Mouse (Mus musculus) liver, embryonic 15.5 days (tissue): Measurements from ENCODE around the gene Bpi. TPM values are rescaled to one million over a fixed set of nuclear protein-coding genes. Genes with fewer than 3 reads are reported as not detected.

Experiments
- ATAC-seq: fragments of 200-750 bp; cut with Nextera tagmentation; 2 replicates; pipeline ENCODE4 v1.8.0; 2017; ENCODE audit warnings: moderate number of reproducible peaks, mild to moderate bottlenecking, moderate library complexity; ENCODE audit not compliant: insufficient read depth
- H3K27ac ChIP-seq: fragments of 300-500 bp; sonication (generic); replicated peaks from 2 replicates; pipeline ENCODE4 v1.5.1; 2015; ENCODE audit warnings: mild to moderate bottlenecking, inconsistent platforms
- H3K27me3 ChIP-seq: fragments of 300-500 bp; sonication (generic); 2 replicates; pipeline ENCODE4 v1.6.1; 2015; ENCODE audit warnings: mild to moderate bottlenecking, inconsistent platforms
- H3K36me3 ChIP-seq: fragments of 300-500 bp; sonication (generic); replicated peaks from 2 replicates; pipeline ENCODE4 v1.6.1; 2015; ENCODE audit warnings: moderate library complexity, mild to moderate bottlenecking, inconsistent platforms
- H3K4me1 ChIP-seq: fragments of 300-500 bp; sonication (generic); replicated peaks from 2 replicates; pipeline ENCODE4 v1.6.1; 2015; ENCODE audit warnings: inconsistent platforms
- H3K4me2 ChIP-seq: fragments of 300-500 bp; sonication (generic); 2 replicates; pipeline ENCODE4 v1.6.1; 2015; ENCODE audit warnings: moderate library complexity, mild to moderate bottlenecking, inconsistent platforms
- H3K4me3 ChIP-seq: fragments of 300-500 bp; sonication (generic); replicated peaks from 2 replicates; pipeline ENCODE4 v1.5.1; 2015; ENCODE audit warnings: mild to moderate bottlenecking, inconsistent platforms
- H3K9ac ChIP-seq: fragments of 300-500 bp; sonication (generic); 2 replicates; pipeline ENCODE4 v1.6.1; 2015; ENCODE audit warnings: moderate library complexity, mild to moderate bottlenecking, inconsistent platforms
- H3K9me3 ChIP-seq: fragments of 300-500 bp; sonication (generic); replicated peaks from 2 replicates; pipeline ENCODE4 v1.6.1; 2016; ENCODE audit warnings: inconsistent platforms
- WGBS: fragments of 180-500 bp; shearing (Covaris S2); methylation state at CpG from one replicate; pipeline ENCODE4 v1.1.7; 2015; ENCODE audit warnings: mixed read lengths; ENCODE audit not compliant: insufficient replicate concordance; 5-methylcytosine and 5-hydroxymethylcytosine counted together
- polyA plus RNA-seq: library from polyadenylated mRNA; unstranded; fragments of >200 nt; fragmentation: Nextera tagmentation; extraction: Ambion mirVana; gene quantifications from 2 replicates; pipeline ENCODE4 v1.2.1, GENCODE M21; 2015

Bpi gene
- polyA plus RNA-seq, 1 experiment from 2014 or later = not detected

DNA sequence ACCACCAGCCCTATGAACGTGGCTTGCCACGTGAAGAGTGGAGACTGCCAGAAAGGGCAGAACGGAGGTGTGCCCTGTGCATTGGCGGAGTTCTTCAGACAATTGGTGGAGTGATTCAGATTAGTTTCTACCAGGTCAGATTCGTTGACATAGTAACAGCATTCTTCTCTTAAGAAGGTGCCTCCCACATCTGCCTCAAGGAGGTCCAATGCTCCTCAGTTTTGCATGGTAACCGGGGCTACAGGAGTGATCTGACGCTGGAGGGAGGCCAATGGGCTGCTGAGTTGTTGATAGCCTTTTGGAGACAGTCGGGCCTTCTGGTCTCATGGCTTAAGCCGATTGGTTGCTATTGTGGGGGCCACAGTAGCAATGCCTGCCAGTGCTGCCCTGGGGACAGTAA is 37.8 kb downstream of the Bpi start:
- H3K4me1 ChIP-seq = no peaks in the 10 kb centered on the region
- H3K27me3 ChIP-seq = no peaks in the 10 kb centered on the region
- ATAC-seq = no peak
- H3K9me3 ChIP-seq = no peaks in the 10 kb centered on the region
- no peak overlapping the region for H3K27ac ChIP-seq
- 56% methylated on average over 9 of the region's 9 CpGs for WGBS
- H3K9ac ChIP-seq = no peak overlapping the region
- no peak overlapping the region for H3K4me2 ChIP-seq
- no peak overlapping the region for H3K4me3 ChIP-seq
- H3K36me3 ChIP-seq = no peaks in the 10 kb centered on the region

DNA sequence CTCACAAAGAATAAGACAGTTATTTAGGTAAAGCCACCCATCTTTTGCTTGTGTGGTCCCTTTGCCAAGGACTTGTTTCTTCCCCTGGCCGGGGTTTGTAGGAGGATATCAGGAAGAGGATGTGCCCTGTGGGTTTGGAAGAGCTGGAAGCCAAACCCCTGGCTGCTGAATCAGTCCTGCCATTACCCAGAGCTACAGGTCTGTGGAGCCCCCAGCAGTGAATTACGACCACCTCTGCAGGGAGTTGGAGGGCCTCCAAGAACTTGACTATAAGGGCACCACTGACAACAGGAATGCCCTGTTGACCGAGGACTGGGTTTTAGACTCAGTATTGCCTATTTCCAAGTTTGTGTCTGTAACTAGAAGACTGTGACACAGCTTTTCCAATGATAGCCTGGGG is 41.3 kb downstream of the Bpi start:
- no peaks in the 10 kb centered on the region for H3K36me3 ChIP-seq
- WGBS = 55% methylated on average over 3 of the region's 3 CpGs
- no peak overlapping the region for H3K27ac ChIP-seq
- H3K27me3 ChIP-seq = no peaks in the 10 kb centered on the region
- no peak for ATAC-seq
- H3K4me3 ChIP-seq = no peak overlapping the region
- no peaks in the 10 kb centered on the region for H3K9me3 ChIP-seq
- H3K4me1 ChIP-seq = peaks cover 4% of the 10 kb centered on the region
- H3K9ac ChIP-seq = no peak overlapping the region
- no peak overlapping the region for H3K4me2 ChIP-seq

DNA sequence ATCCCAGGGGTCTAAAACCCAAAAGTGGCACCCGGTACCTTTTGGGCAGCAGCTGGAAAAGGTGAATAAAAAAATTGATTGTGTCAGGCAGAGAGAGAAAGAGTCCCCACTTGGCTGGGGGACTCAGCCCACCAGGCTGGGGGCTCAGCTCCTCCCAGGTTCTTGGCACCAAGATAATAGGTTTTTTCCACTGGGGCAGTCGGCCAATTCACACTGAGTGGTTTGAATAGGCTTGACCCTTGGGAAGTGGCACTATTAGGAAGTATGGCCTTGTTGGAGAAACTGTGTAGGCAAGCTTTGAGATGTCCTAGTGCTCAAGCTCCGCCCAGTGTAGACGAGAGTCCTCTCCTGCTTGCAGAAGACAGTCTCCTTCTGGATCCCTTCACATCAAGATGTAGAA is 41.8 kb downstream of the Bpi start:
- H3K27me3 ChIP-seq = no peaks in the 10 kb centered on the region
- no peak overlapping the region for H3K4me2 ChIP-seq
- no peak overlapping the region for H3K27ac ChIP-seq
- ATAC-seq = no peak
- no peaks in the 10 kb centered on the region for H3K9me3 ChIP-seq
- peaks cover 4% of the 10 kb centered on the region for H3K4me1 ChIP-seq
- no peaks in the 10 kb centered on the region for H3K36me3 ChIP-seq
- no peak overlapping the region for H3K9ac ChIP-seq
- no peak overlapping the region for H3K4me3 ChIP-seq
- WGBS = 57% methylated on average over 4 of the region's 4 CpGs

DNA sequence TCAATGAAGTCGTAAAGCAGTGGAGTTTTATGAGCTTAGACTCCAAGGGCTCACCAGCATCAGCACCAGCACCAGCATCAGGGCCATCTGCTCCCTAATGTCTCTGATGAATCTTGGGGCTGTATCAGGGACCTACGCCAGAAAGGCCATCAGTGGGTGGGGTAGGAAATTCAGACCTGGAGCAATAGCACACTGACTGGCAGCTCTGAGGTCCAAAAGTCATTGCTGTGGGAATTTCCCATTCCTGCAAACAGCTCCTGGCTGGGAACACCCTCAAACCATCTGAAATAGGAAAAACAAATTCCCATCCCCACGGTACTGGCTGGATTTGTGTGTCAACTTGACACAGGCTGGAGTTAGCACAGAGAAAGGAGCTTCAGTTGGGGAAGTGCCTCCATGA is 44.9 kb downstream of the Bpi start:
- no peak overlapping the region for H3K4me3 ChIP-seq
- H3K9me3 ChIP-seq = no peaks in the 10 kb centered on the region
- WGBS = 53% methylated on average over 3 of the region's 3 CpGs
- no peaks in the 10 kb centered on the region for H3K27me3 ChIP-seq
- no peak for ATAC-seq
- no peak overlapping the region for H3K4me2 ChIP-seq
- no peak overlapping the region for H3K9ac ChIP-seq
- H3K36me3 ChIP-seq = no peaks in the 10 kb centered on the region
- peak overlapping the region; percentile 41; the same call in 1 of the 2 replicates for H3K27ac ChIP-seq
- peaks cover 8% of the 10 kb centered on the region for H3K4me1 ChIP-seq

DNA sequence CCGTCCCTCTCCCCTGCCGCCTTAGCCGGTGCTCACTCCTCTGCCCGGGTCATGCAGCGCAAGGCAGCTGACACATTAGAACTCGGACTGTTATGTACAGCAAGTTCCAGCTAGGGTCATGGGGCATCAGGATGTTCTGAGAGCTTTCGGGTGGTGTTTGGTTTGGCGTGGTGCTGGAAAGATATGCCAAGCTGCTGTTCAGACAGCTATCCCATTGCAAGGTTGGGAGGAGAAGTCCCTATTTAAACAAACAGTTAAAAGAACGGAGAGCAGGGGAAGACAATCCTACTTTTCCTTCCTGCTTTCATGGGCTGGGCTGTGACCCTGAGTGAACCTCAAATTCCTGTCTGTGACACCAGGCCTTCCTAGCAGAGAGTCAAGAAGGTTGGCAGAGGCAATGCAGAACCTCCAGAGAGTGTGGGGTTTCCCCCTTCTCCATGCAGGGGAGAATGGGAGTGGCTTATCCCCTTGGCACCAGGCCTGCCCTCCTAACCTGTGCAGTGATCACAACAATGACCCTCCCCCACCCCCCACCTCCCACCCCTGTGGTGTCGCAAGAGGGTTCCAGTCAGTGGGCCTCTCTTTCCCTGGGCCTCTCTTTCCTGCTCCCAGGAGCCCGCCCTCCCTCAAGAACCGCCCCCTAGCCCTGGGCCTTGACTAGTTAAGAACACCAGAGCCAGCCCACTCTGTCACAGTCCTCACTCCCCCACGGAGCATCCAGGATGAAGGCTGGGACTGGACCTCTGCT is 48.2 kb downstream of the Bpi start, which contains the start of gene Lbp:
Lbp (plus strand) TSS at position 546 of the 748 bp plus-strand sequence.
- ATAC-seq = peak; percentile 84
- Histone ChIP-seq H3K4me1 (peaks cover 14% of the 10 kb centered on the region), H3K27ac (peak within 1 kb of the TSS; percentile 78), H3K27me3 (no peaks in the 10 kb centered on the region), H3K4me3 (peak within 1 kb of the TSS; percentile 52), H3K9me3 (no peaks in the 10 kb centered on the region), H3K4me2 (peak within 1 kb of the TSS; percentile 55), H3K36me3 (no peaks in the 10 kb centered on the region), H3K9ac (peak within 1 kb of the TSS; percentile 27; the same call in 1 of the 2 replicates)
- WGBS = 23% methylated on average over 13 of the region's 13 CpGs

DNA sequence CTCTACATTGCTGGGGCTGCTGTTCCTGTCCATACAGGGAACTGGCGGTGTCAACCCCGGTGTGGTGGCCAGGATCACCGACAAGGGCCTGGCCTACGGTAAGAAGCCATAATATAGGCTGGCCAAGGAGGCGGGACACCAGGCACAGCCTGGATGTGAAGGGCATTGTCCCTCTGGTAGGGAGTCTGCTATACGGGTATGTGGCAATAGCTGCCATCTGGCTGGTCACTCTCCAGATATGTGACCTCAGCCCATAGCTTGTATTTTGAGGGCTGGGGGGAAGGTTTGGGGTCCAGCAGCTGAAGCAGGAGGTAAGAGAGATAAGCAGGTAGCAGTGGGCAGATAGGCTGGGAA is 48.8 kb downstream of the Bpi start:
- peak overlapping the region; percentile 27; the same call in 1 of the 2 replicates for H3K9ac ChIP-seq
- H3K27ac ChIP-seq = peak overlapping the region; percentile 78

DNA sequence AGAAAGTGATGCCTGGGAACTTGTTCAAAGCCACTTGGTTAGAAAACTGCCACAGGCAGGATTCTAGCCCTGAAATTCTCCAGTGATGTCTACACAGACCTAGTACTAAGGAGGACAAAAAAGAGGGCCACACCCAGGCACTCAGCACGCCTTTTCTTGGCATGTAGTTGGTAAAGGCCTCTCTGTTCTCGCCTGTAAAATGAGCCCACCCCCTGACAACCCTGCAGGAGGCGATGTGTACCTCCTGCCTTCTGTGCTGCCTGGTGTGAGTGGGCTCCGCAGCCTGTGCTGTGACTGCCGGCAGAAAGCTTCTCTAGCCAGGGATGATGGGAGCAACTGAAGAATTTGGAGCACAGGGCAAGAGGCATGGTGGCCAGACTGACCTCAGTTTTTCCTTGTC is 50.4 kb downstream of the Bpi start:
- Histone ChIP-seq H3K4me2 (peak overlapping the region; percentile 55), H3K36me3 (no peaks in the 10 kb centered on the region), H3K4me1 (peaks cover 14% of the 10 kb centered on the region), H3K27me3 (no peaks in the 10 kb centered on the region), H3K9me3 (no peaks in the 10 kb centered on the region), H3K9ac (peak overlapping the region; percentile 21; the same call in 1 of the 2 replicates), H3K27ac (no peak overlapping the region), H3K4me3 (peak overlapping the region; percentile 52)
- 64% methylated on average over 5 of the region's 5 CpGs for WGBS
- ATAC-seq = no peak

More for the DNA sequence above, 48.8 kb downstream of the Bpi start:
- 12% methylated on average over 6 of the region's 6 CpGs for WGBS
- Histone ChIP-seq H3K4me1 (peaks cover 14% of the 10 kb centered on the region), H3K4me3 (peak overlapping the region; percentile 52), H3K9me3 (no peaks in the 10 kb centered on the region), H3K36me3 (no peaks in the 10 kb centered on the region), H3K4me2 (peak overlapping the region; percentile 55), H3K27me3 (no peaks in the 10 kb centered on the region)
- ATAC-seq = peak; percentile 51

DNA sequence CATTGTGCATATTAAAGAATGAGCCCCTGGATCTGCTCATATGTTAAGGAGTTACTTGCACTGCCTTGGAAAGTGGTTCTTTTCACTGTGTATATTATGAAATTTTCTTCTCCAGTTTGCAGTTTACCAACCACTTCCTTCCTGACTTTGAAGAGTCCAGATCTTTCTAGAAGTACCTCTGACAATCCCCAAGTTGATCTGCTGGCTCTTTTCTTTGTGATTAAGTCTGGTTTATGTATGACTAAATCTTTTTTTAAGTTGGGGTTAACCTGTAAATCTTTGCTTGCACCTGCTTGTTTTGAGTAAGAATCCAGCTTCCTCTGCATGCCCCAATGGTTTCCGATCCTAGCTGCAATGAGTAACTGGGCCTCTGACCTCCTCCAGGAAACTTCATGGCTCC is 55.2 kb downstream of the Bpi start:
- Histone ChIP-seq H3K4me1 (peaks cover 4% of the 10 kb centered on the region; the same call in 1 of the 2 replicates), H3K27me3 (no peaks in the 10 kb centered on the region), H3K9me3 (no peaks in the 10 kb centered on the region), H3K4me3 (no peak overlapping the region), H3K27ac (no peak overlapping the region), H3K36me3 (peaks cover 5% of the 10 kb centered on the region; the same call in 1 of the 2 replicates), H3K9ac (no peak overlapping the region), H3K4me2 (no peak overlapping the region)
- 53% methylated on average over 1 of the region's 1 CpGs for WGBS
- no peak for ATAC-seq

DNA sequence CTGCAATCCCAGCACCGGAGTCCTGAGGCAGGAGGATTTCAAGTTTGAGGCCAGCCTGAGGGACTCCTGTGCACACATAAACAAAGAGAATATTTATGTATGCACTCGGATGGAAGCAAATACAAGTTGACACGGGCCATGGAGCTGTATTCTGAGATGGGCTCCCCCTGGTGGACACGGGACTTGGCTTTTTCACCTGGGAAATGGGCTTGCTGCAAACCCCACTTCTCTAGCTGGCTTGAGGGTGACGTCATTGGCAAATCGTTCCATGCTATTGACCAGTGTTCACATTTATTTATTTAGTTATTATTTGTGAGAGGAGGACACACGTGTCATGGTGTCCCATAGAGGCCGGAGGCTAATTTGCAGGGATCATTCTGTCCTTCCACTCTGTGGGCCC is 58.5 kb downstream of the Bpi start:
- H3K4me3 ChIP-seq = no peak overlapping the region
- peaks cover 21% of the 10 kb centered on the region; the same call in 1 of the 2 replicates for H3K36me3 ChIP-seq
- no peak overlapping the region for H3K9ac ChIP-seq
- no peaks in the 10 kb centered on the region for H3K9me3 ChIP-seq
- H3K27me3 ChIP-seq = no peaks in the 10 kb centered on the region
- no peak for ATAC-seq
- no peaks in the 10 kb centered on the region for H3K4me1 ChIP-seq
- WGBS = 52% methylated on average over 8 of the region's 8 CpGs
- H3K27ac ChIP-seq = no peak overlapping the region
- no peak overlapping the region for H3K4me2 ChIP-seq

DNA sequence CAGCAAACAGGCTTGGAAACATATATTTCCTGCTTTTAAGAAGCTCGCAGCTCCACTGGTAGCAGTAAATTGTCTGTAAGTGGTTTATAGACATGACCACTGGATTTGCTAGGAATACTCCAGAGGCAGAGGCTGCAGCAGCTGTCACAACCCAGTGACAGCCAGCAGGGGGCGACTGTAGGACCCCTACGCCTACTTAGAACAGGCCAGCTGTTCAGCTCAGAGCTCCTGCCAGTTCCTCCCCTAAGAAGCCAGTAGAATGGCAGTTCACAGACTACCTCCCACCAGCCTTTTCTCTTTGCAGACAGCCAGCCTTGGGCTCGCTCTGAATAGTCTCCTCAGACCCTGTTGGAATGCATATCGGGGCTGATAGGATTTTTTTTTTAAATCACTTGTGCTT is 59.1 kb downstream of the Bpi start:
- Histone ChIP-seq H3K4me2 (no peak overlapping the region), H3K9ac (no peak overlapping the region), H3K27me3 (no peaks in the 10 kb centered on the region), H3K4me3 (no peak overlapping the region), H3K9me3 (no peaks in the 10 kb centered on the region), H3K4me1 (no peaks in the 10 kb centered on the region), H3K36me3 (peaks cover 27% of the 10 kb centered on the region; the same call in 1 of the 2 replicates), H3K27ac (no peak overlapping the region)
- ATAC-seq = no peak
- 26% methylated on average over 5 of the region's 5 CpGs for WGBS

DNA sequence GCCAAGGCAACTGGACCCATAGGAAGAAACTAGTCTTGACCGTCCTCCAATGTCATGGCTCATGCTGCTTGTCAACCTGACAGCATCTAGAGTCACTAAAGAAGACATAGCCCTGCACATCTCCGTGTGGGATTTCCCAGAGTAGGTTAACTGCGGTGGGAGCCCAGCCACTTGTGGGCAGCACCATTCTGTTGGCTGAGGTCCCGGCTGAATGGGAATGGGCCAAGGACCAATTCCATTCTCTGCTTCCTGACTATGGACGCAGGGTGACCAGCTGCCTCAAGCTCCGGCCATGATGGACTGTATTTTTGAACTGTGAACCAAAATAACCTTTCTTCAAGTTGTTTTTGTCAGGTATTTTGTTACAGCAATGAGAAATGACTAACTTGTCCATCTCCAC is 63.7 kb downstream of the Bpi start:
- no peak overlapping the region for H3K27ac ChIP-seq
- no peaks in the 10 kb centered on the region for H3K27me3 ChIP-seq
- H3K4me2 ChIP-seq = no peak overlapping the region
- H3K36me3 ChIP-seq = peaks cover 51% of the 10 kb centered on the region
- no peak overlapping the region for H3K4me3 ChIP-seq
- H3K9me3 ChIP-seq = no peaks in the 10 kb centered on the region
- WGBS = 68% methylated on average over 6 of the region's 6 CpGs
- no peak overlapping the region for H3K9ac ChIP-seq
- no peaks in the 10 kb centered on the region for H3K4me1 ChIP-seq
- no peak for ATAC-seq

DNA sequence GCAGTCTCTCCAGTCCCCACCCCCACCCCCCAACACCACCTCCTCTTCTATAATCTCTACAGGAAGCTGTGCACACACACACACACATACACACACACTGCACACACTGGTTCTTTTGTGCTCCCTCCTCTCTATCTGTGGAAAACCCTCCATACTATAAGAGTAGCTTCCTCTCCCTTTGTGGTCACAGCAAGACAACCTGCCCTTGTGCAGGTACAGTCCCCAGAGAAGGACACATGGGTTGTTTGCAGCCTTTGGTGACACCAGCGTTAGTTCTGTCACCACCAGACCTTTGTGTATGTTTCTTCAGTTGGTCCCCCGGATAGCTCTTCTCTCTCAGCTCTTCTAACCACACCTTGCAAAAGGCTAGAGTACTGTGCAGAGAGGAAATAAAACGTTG is 65.0 kb downstream of the Bpi start:
- Histone ChIP-seq H3K9me3 (no peaks in the 10 kb centered on the region), H3K4me1 (no peaks in the 10 kb centered on the region), H3K27me3 (no peaks in the 10 kb centered on the region), H3K4me3 (no peak overlapping the region), H3K36me3 (peaks cover 57% of the 10 kb centered on the region), H3K27ac (no peak overlapping the region), H3K9ac (no peak overlapping the region), H3K4me2 (no peak overlapping the region)
- no peak for ATAC-seq
- 36% methylated on average over 3 of the region's 3 CpGs for WGBS
